Mouse (Mus musculus): ENCODE data around the gene Mafb. TPM values are rescaled to one million over a fixed set of nuclear protein-coding genes. Genes with fewer than 3 reads are reported as not detected.

The Mafb gene
- polyA plus RNA-seq, 1 experiment from 2014 or later: 22.9 TPM

GRCm38 (mm10) chr2:160345644-160346043, 21.2 kb downstream of the Mafb start:
- ATAC-seq (ENCODE audit: low FRiP score): no peak

GRCm38 (mm10) chr2:160340121-160340520, 26.7 kb downstream of the Mafb start:
- no peak for ATAC-seq (ENCODE audit: low FRiP score)
- H3K27ac ChIP-seq (replicated peaks): no peak overlapping the region
- WGBS: 77% methylated on average over 4 of the region's 4 CpGs
- no peaks in the 10 kb centered on the region for H3K36me3 ChIP-seq
- no peak overlapping the region for H3K4me2 ChIP-seq
- H3K9ac ChIP-seq (replicated peaks): no peak overlapping the region
- no peak overlapping the region for H3K4me3 ChIP-seq (replicated peaks)
- H3K9me3 ChIP-seq (replicated peaks): no peaks in the 10 kb centered on the region
- no peaks in the 10 kb centered on the region for H3K4me1 ChIP-seq
- 0 out of 2 replicates have a peak, but pooled peaks cover 6% of the 10 kb centered on the region for H3K27me3 ChIP-seq (replicated peaks)

More at GRCm38 (mm10) chr2:160345644-160346043, 21.2 kb downstream of the Mafb start:
- no peak overlapping the region for H3K9ac ChIP-seq (replicated peaks)
- H3K4me1 ChIP-seq: no peaks in the 10 kb centered on the region
- H3K27me3 ChIP-seq (replicated peaks): peaks cover 7% of the 10 kb centered on the region; the same call in 1 of the 2 replicates
- no peak overlapping the region for H3K27ac ChIP-seq (replicated peaks)
- H3K4me3 ChIP-seq (replicated peaks): no peak overlapping the region
- no peaks in the 10 kb centered on the region for H3K9me3 ChIP-seq (replicated peaks)
- no peak overlapping the region for H3K4me2 ChIP-seq
- H3K36me3 ChIP-seq: no peaks in the 10 kb centered on the region

DNA sequence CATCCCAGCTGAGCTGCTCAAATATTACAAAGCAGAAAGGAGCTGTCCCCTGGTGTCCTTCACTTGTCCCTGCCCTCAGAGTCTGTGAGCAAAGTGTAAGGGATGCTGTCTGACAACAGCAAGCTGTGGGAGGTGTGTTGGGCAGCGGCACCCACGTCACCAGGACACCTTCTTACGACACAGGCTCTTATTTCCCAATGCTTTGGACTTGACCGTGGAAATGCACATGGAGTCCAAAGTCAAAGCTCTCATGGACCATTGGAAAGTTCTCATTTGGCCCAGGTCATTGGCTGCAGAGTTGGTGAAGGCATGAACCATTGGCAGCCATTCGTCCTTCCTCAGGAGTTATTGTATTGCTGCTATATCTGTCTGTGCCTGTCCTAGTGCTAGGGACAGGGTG, 27.3 kb downstream of the Mafb start:
- no peak for ATAC-seq (ENCODE audit: low FRiP score)
- no peak overlapping the region for H3K9ac ChIP-seq (replicated peaks)

DNA sequence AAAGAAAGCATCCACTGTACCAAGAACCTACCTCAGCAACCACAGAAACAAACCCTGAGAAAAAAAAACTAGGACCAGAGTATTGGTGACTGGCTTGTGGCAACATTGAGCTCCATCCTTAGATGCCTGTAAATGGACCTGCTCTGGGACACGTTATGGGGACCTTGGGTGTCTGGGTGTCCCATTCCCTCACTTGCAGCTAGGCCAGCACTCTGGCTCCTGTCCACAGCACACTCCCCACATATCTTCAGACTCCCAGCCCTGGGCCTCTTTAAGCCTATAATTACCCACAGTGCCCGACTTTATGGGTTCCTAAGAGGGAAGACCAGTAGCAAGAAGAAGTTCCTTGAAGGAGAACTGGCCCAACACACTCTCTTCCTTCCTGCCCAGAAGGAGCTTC, 30.8 kb downstream of the Mafb start:
- Histone ChIP-seq H3K4me3 (replicated peaks) (no peak overlapping the region), H3K4me1 (peaks cover 4% of the 10 kb centered on the region; the same call in 1 of the 2 replicates), H3K36me3 (no peaks in the 10 kb centered on the region), H3K27me3 (replicated peaks) (peaks cover 6% of the 10 kb centered on the region; the same call in 1 of the 2 replicates), H3K9ac (replicated peaks) (no peak overlapping the region), H3K9me3 (replicated peaks) (no peaks in the 10 kb centered on the region), H3K4me2 (no peak overlapping the region), H3K27ac (replicated peaks) (no peak overlapping the region)
- no peak for ATAC-seq (ENCODE audit: low FRiP score)
- 61% methylated on average over 2 of the region's 2 CpGs for WGBS

More for the DNA sequence above, 27.3 kb downstream of the Mafb start:
- H3K27ac ChIP-seq (replicated peaks): no peak overlapping the region
- no peak overlapping the region for H3K4me2 ChIP-seq
- no peaks in the 10 kb centered on the region for H3K36me3 ChIP-seq
- no peak overlapping the region for H3K4me3 ChIP-seq (replicated peaks)
- no peaks in the 10 kb centered on the region for H3K9me3 ChIP-seq (replicated peaks)
- H3K4me1 ChIP-seq: no peaks in the 10 kb centered on the region
- WGBS: 97% methylated on average over 5 of the region's 5 CpGs
- H3K27me3 ChIP-seq (replicated peaks): 0 out of 2 replicates have a peak, but pooled peaks cover 6% of the 10 kb centered on the region

GRCm38 (mm10) chr2:160335043-160335442, 31.8 kb downstream of the Mafb start:
- H3K9ac ChIP-seq (replicated peaks): no peak overlapping the region
- no peak overlapping the region for H3K27ac ChIP-seq (replicated peaks)
- no peak overlapping the region for H3K4me2 ChIP-seq
- peaks cover 4% of the 10 kb centered on the region; the same call in 1 of the 2 replicates for H3K4me1 ChIP-seq
- WGBS: 76% methylated on average over 1 of the region's 1 CpGs
- peaks cover 6% of the 10 kb centered on the region; the same call in 1 of the 2 replicates for H3K27me3 ChIP-seq (replicated peaks)
- no peak overlapping the region for H3K4me3 ChIP-seq (replicated peaks)
- H3K36me3 ChIP-seq: no peaks in the 10 kb centered on the region
- ATAC-seq (ENCODE audit: low FRiP score): no peak
- no peaks in the 10 kb centered on the region for H3K9me3 ChIP-seq (replicated peaks)

GRCm38 (mm10) chr2:160334111-160334661, 32.7 kb downstream of the Mafb start, which contains the start of gene Gm826:
TSS of gene Gm826 (minus strand) at chr2:160334162.
- ATAC-seq (ENCODE audit: low FRiP score): no peak
- Histone ChIP-seq H3K36me3 (no peaks in the 10 kb centered on the region), H3K4me1 (peaks cover 5% of the 10 kb centered on the region; the same call in 1 of the 2 replicates), H3K9ac (replicated peaks) (no peak within 1 kb of the TSS), H3K4me2 (no peak within 1 kb of the TSS), H3K9me3 (replicated peaks) (no peaks in the 10 kb centered on the region), H3K27me3 (replicated peaks) (peaks cover 6% of the 10 kb centered on the region; the same call in 1 of the 2 replicates), H3K4me3 (replicated peaks) (no peak within 1 kb of the TSS), H3K27ac (replicated peaks) (no peak within 1 kb of the TSS)
- 36% methylated on average over 4 of the region's 4 CpGs for WGBS

- no peak overlapping the region for H3K4me3 ChIP-seq (replicated peaks)
- ATAC-seq (ENCODE audit: low FRiP score): no peak
- H3K9me3 ChIP-seq (replicated peaks): no peaks in the 10 kb centered on the region
- WGBS: 85% methylated on average over 12 of the region's 12 CpGs
- H3K4me2 ChIP-seq: no peak overlapping the region
- no peak overlapping the region for H3K9ac ChIP-seq (replicated peaks)
- peaks cover 10% of the 10 kb centered on the region; the same call in 1 of the 2 replicates for H3K4me1 ChIP-seq
- no peak overlapping the region for H3K27ac ChIP-seq (replicated peaks)
- no peaks in the 10 kb centered on the region for H3K36me3 ChIP-seq
- peaks cover 3% of the 10 kb centered on the region; the same call in 1 of the 2 replicates for H3K27me3 ChIP-seq (replicated peaks)
Observed at GRCm38 (mm10) chr2:160332516-160333325, 34.1 kb downstream of the Mafb start.

GRCm38 (mm10) chr2:160328886-160329285, 38.0 kb downstream of the Mafb start:
- WGBS: 50% methylated on average over 9 of the region's 9 CpGs
- Histone ChIP-seq H3K27ac (replicated peaks) (no peak overlapping the region), H3K4me2 (no peak overlapping the region), H3K36me3 (no peaks in the 10 kb centered on the region), H3K9me3 (replicated peaks) (no peaks in the 10 kb centered on the region), H3K27me3 (replicated peaks) (peaks cover 1% of the 10 kb centered on the region; the same call in 1 of the 2 replicates), H3K4me1 (0 out of 2 replicates have a peak, but pooled peaks cover 6% of the 10 kb centered on the region), H3K4me3 (replicated peaks) (no peak overlapping the region), H3K9ac (replicated peaks) (no peak overlapping the region)
- no peak for ATAC-seq (ENCODE audit: low FRiP score)

DNA sequence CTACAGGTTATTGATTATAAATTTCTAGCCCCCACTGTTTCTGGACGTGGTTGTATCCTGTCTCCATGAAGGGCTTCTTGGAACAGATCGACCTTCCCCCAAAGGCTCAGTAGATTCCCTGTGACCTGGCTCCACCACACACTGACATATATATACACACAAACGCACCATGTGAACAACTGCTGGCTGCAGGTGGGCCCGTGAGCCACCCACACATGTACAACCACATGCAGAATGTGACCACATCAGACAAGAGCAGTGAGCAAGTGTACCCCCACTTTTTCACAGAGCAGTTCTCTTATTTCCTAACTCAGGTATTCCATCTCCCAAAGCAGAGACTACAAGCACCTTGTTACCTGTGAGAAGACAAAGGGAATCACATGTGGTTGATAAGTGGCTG, 39.1 kb downstream of the Mafb start:
- H3K27me3 ChIP-seq (replicated peaks): no peaks in the 10 kb centered on the region
- no peak overlapping the region for H3K27ac ChIP-seq (replicated peaks)
- no peaks in the 10 kb centered on the region for H3K36me3 ChIP-seq
- ATAC-seq (ENCODE audit: low FRiP score): no peak
- WGBS: 87% methylated on average over 4 of the region's 4 CpGs
- no peak overlapping the region for H3K4me3 ChIP-seq (replicated peaks)
- H3K4me2 ChIP-seq: no peak overlapping the region
- no peak overlapping the region for H3K9ac ChIP-seq (replicated peaks)
- H3K9me3 ChIP-seq (replicated peaks): no peaks in the 10 kb centered on the region
- H3K4me1 ChIP-seq: 0 out of 2 replicates have a peak, but pooled peaks cover 6% of the 10 kb centered on the region

DNA sequence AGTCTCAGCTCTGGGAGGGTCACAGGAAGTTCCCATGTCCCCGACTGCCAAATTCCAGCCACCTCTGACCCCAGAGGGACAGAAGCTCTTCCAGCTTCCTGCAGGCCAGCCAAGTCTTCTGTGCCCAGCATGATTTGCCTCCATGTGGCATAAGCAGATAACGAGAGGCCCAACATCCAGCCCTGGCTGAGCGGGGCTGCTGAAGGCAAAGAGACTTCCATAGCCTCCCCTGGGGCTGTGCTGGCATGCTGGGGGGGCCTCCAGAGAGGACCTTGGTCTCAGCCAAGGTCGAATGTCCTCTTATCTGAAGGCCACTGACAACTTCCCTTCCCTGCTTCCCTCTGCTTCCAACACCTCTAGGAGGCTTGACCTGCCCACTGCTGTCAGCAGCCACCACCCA, 39.7 kb downstream of the Mafb start:
- WGBS: 63% methylated on average over 4 of the region's 4 CpGs
- 0 out of 2 replicates have a peak, but pooled peaks cover 6% of the 10 kb centered on the region for H3K4me1 ChIP-seq
- no peak overlapping the region for H3K4me2 ChIP-seq
- no peaks in the 10 kb centered on the region for H3K27me3 ChIP-seq (replicated peaks)
- ATAC-seq (ENCODE audit: low FRiP score): no peak
- H3K4me3 ChIP-seq (replicated peaks): no peak overlapping the region
- no peaks in the 10 kb centered on the region for H3K36me3 ChIP-seq
- H3K9me3 ChIP-seq (replicated peaks): no peaks in the 10 kb centered on the region
- H3K9ac ChIP-seq (replicated peaks): no peak overlapping the region
- H3K27ac ChIP-seq (replicated peaks): no peak overlapping the region

DNA sequence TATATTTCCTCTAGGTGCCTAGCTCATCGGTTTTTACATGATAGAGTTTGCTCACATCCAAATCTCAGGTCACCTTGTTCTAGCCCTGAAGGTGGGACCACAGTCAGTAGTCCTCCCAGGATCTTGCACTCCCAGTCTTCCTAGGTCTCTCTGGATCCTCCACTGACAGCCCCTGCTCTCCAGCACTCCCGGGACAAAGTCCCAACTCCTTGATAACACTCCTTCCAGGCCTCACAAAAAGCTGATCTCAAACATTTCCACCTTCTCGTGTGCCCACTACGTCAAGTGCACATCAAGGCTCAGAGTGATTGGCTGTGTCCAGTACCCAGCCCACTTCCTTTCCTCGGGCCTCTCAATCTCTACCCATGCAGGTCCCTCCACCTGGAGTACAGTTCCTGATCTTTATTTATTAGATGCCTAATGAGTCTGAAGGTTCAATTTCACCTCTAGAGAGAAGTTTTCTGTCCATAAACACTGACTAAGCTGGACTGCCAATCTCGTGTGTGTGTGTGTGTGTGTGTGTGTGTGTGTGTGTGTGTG, 41.7 kb downstream of the Mafb start:
- Histone ChIP-seq H3K27me3 (replicated peaks) (no peaks in the 10 kb centered on the region), H3K4me1 (0 out of 2 replicates have a peak, but pooled peaks cover 6% of the 10 kb centered on the region), H3K4me2 (no peak overlapping the region), H3K9ac (replicated peaks) (no peak overlapping the region), H3K27ac (replicated peaks) (no peak overlapping the region), H3K4me3 (replicated peaks) (no peak overlapping the region), H3K9me3 (replicated peaks) (no peaks in the 10 kb centered on the region), H3K36me3 (no peaks in the 10 kb centered on the region)
- WGBS: 85% methylated on average over 6 of the region's 6 CpGs
- no peak for ATAC-seq (ENCODE audit: low FRiP score)

All from neural tube, embryonic 15.5 days (tissue).